Mouse (Mus musculus) CD4-positive, CD25-positive, alpha-beta regulatory T cell, adult 4 months (primary cell): ENCODE data around the gene Itk. TPM values are rescaled to one million over a fixed set of nuclear protein-coding genes. Genes with fewer than 3 reads are reported as not detected.

ENCODE experiments used
- polyA plus RNA-seq, 2 experiments: library from polyadenylated mRNA; unstranded; fragments of 100-300 nt; shearing (Covaris generic); gene quantifications; one replicate each; pipeline ENCODE4 v1.2.1; 2017

Itk gene
- polyA plus RNA-seq, 2 experiments from 2014 or later, result 152 to 211 TPM

Other genes with a start within 250 kb of the Itk start
- gene Nipal4, start 223.0 kb downstream of the Itk start, polyA plus RNA-seq, result under 1 TPM in 1 of 2 experiments, not detected in 1; 0.27 TPM
- gene Fndc9, start 154.0 kb downstream of the Itk start, polyA plus RNA-seq, result under 1 TPM; 0.65 to 0.79 TPM
- gene Cyfip2, start 76.7 kb downstream of the Itk start, polyA plus RNA-seq, result 10 to 100 TPM; 62.3 to 90.1 TPM
- under 1 TPM in 1 of 2 experiments, not detected in 1; 0.28 TPM for gene Fam71b, start 7.0 kb upstream of the Itk start, polyA plus RNA-seq
- 10 to 100 TPM; 32.6 to 42.0 TPM for gene Med7, start 47.4 kb upstream of the Itk start, polyA plus RNA-seq
- gene Havcr2, start 65.4 kb upstream of the Itk start, polyA plus RNA-seq, result 1 to 10 TPM; 2.8 to 3.3 TPM
- gene Gm12169, start 134.7 kb upstream of the Itk start, polyA plus RNA-seq, result 1 to 10 TPM; 1.2 to 1.9 TPM
- not detected for gene BC053393, start 182.0 kb upstream of the Itk start, polyA plus RNA-seq
- gene Dppa1, start 239.7 kb upstream of the Itk start, polyA plus RNA-seq, result not detected